Mouse (Mus musculus): ENCODE data around the gene Cyp2j5.

DNA sequence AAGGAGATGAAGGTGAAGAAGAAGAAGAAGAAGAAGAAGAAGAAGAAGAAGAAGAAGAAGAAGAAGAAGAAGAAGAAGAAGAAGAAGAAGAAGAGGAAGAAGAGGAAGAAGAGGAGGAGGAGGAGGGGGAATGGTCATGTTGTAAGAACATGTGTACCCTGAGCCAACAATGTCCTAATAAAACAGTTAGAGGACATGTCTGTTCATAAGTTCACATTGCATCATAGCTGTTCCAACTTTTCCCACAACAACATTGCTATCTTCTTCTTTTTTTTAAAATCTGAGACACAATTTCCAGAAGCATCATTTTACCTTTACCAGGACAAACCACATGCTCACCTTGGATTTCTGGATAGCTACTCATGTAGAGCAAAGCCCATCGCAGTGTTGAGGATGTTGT, 28.5 kb downstream of the Cyp2j5 start:
- TF ChIP-seq CTCF (IDR thresholded peaks at IDR 0.05; ENCODE audit: borderline replicate concordance, control insufficient read depth, extremely low read depth, insufficient read depth, low read length, poor library complexity) (no peak), POLR2A (IDR thresholded peaks at IDR 0.05; ENCODE audit: control insufficient read depth, extremely low read depth, insufficient read depth, low read length, poor library complexity) (no peak)

Data from thymus, adult 2 months (tissue).